Mouse (Mus musculus): Measurements from ENCODE around the gene Actg2. TPM values are rescaled to one million over a fixed set of nuclear protein-coding genes. Genes with fewer than 3 reads are reported as not detected.

Actg2 gene
- polyA plus RNA-seq, 1 experiment from 2014 or later: 2.2 TPM

GRCm38 (mm10) chr6:83548346-83548745 is 12.3 kb upstream of the Actg2 start:
- ATAC-seq (replicated peaks): no peak
- H3K36me3 ChIP-seq (replicated peaks): peaks cover 25% of the 10 kb centered on the region
- WGBS: 65% methylated on average over 5 of the region's 5 CpGs
- no peaks in the 10 kb centered on the region for H3K9me3 ChIP-seq
- H3K27me3 ChIP-seq (replicated peaks): no peaks in the 10 kb centered on the region
- H3K9ac ChIP-seq: no peak overlapping the region
- H3K4me2 ChIP-seq: no peak overlapping the region
- H3K4me1 ChIP-seq: no peaks in the 10 kb centered on the region
- H3K27ac ChIP-seq: no peak overlapping the region
- H3K4me3 ChIP-seq: no peak overlapping the region

GRCm38 (mm10) chr6:83545778-83546177 is 9.7 kb upstream of the Actg2 start:
- H3K4me1 ChIP-seq: no peaks in the 10 kb centered on the region
- no peak overlapping the region for H3K4me3 ChIP-seq
- no peaks in the 10 kb centered on the region for H3K27me3 ChIP-seq (replicated peaks)
- 82% methylated on average over 3 of the region's 3 CpGs for WGBS
- H3K4me2 ChIP-seq: no peak overlapping the region
- no peak for ATAC-seq (replicated peaks)
- H3K36me3 ChIP-seq (replicated peaks): peaks cover 22% of the 10 kb centered on the region
- H3K27ac ChIP-seq: no peak overlapping the region
- no peaks in the 10 kb centered on the region for H3K9me3 ChIP-seq
- no peak overlapping the region for H3K9ac ChIP-seq

- Histone ChIP-seq H3K9me3 (no peaks in the 10 kb centered on the region), H3K27me3 (replicated peaks) (no peaks in the 10 kb centered on the region), H3K4me3 (no peak overlapping the region), H3K4me2 (no peak overlapping the region), H3K36me3 (replicated peaks) (peaks cover 20% of the 10 kb centered on the region), H3K9ac (no peak overlapping the region), H3K27ac (no peak overlapping the region), H3K4me1 (no peaks in the 10 kb centered on the region)
- ATAC-seq (replicated peaks): no peak
- 81% methylated on average over 11 of the region's 11 CpGs for WGBS
Observed at GRCm38 (mm10) chr6:83541756-83542456, 5.8 kb upstream of the Actg2 start.

GRCm38 (mm10) chr6:83540017-83540416 is 4.0 kb upstream of the Actg2 start:
- peaks cover 7% of the 10 kb centered on the region for H3K36me3 ChIP-seq (replicated peaks)
- no peak overlapping the region for H3K9ac ChIP-seq
- H3K9me3 ChIP-seq: no peaks in the 10 kb centered on the region
- no peaks in the 10 kb centered on the region for H3K4me1 ChIP-seq
- 35% methylated on average over 4 of the region's 4 CpGs for WGBS
- no peak overlapping the region for H3K4me3 ChIP-seq
- no peak overlapping the region for H3K27ac ChIP-seq
- H3K27me3 ChIP-seq (replicated peaks): no peaks in the 10 kb centered on the region
- no peak for ATAC-seq (replicated peaks)
- H3K4me2 ChIP-seq: no peak overlapping the region

- H3K4me3 ChIP-seq: no peak overlapping the region
- no peaks in the 10 kb centered on the region for H3K27me3 ChIP-seq (replicated peaks)
- H3K4me2 ChIP-seq: no peak overlapping the region
- no peak overlapping the region for H3K27ac ChIP-seq
- H3K4me1 ChIP-seq: no peaks in the 10 kb centered on the region
- H3K9me3 ChIP-seq: no peaks in the 10 kb centered on the region
- ATAC-seq (replicated peaks): no peak
- no peaks in the 10 kb centered on the region for H3K36me3 ChIP-seq (replicated peaks)
- 55% methylated on average over 6 of the region's 6 CpGs for WGBS
- no peak overlapping the region for H3K9ac ChIP-seq
Observed at GRCm38 (mm10) chr6:83536795-83537059, 662 bp upstream of the Actg2 start.

- 68% methylated on average over 2 of the region's 2 CpGs for WGBS
- no peak overlapping the region for H3K9ac ChIP-seq
- no peak for ATAC-seq (replicated peaks)
- H3K4me2 ChIP-seq: no peak overlapping the region
- no peak overlapping the region for H3K27ac ChIP-seq
- H3K9me3 ChIP-seq: no peaks in the 10 kb centered on the region
- no peaks in the 10 kb centered on the region for H3K4me1 ChIP-seq
- no peaks in the 10 kb centered on the region for H3K36me3 ChIP-seq (replicated peaks)
- no peaks in the 10 kb centered on the region for H3K27me3 ChIP-seq (replicated peaks)
- H3K4me3 ChIP-seq: no peak overlapping the region
Observed at GRCm38 (mm10) chr6:83532608-83533007, 3.5 kb downstream of the Actg2 start.

- no peak for ATAC-seq (replicated peaks)
- no peaks in the 10 kb centered on the region for H3K36me3 ChIP-seq (replicated peaks)
- H3K9ac ChIP-seq: no peak overlapping the region
- H3K27me3 ChIP-seq (replicated peaks): no peaks in the 10 kb centered on the region
- H3K4me3 ChIP-seq: no peak overlapping the region
- WGBS: 72% methylated on average over 6 of the region's 6 CpGs
- no peaks in the 10 kb centered on the region for H3K9me3 ChIP-seq
- no peak overlapping the region for H3K27ac ChIP-seq
- H3K4me1 ChIP-seq: no peaks in the 10 kb centered on the region
- no peak overlapping the region for H3K4me2 ChIP-seq
Observed at GRCm38 (mm10) chr6:83523194-83523593, 12.9 kb downstream of the Actg2 start.

- 75% methylated on average over 6 of the region's 6 CpGs for WGBS
- no peaks in the 10 kb centered on the region for H3K4me1 ChIP-seq
- no peak overlapping the region for H3K9ac ChIP-seq
- no peaks in the 10 kb centered on the region for H3K27me3 ChIP-seq (replicated peaks)
- no peak for ATAC-seq (replicated peaks)
- H3K4me2 ChIP-seq: no peak overlapping the region
- H3K4me3 ChIP-seq: no peak overlapping the region
- no peak overlapping the region for H3K27ac ChIP-seq
- no peaks in the 10 kb centered on the region for H3K36me3 ChIP-seq (replicated peaks)
- no peaks in the 10 kb centered on the region for H3K9me3 ChIP-seq
Observed at GRCm38 (mm10) chr6:83521784-83522183, 14.3 kb downstream of the Actg2 start.

- no peak for ATAC-seq (replicated peaks)
- Histone ChIP-seq H3K4me2 (no peak overlapping the region), H3K4me1 (no peaks in the 10 kb centered on the region), H3K36me3 (replicated peaks) (no peaks in the 10 kb centered on the region), H3K27me3 (replicated peaks) (no peaks in the 10 kb centered on the region), H3K27ac (no peak overlapping the region), H3K9me3 (no peaks in the 10 kb centered on the region), H3K9ac (no peak overlapping the region), H3K4me3 (no peak overlapping the region)
- 80% methylated on average over 3 of the region's 3 CpGs for WGBS
Observed at GRCm38 (mm10) chr6:83518637-83519036, 17.4 kb downstream of the Actg2 start.

GRCm38 (mm10) chr6:83515172-83515571 is 20.9 kb downstream of the Actg2 start:
- ATAC-seq (replicated peaks): no peak
- Histone ChIP-seq H3K9ac (no peak overlapping the region), H3K4me3 (no peak overlapping the region), H3K36me3 (replicated peaks) (no peaks in the 10 kb centered on the region), H3K9me3 (no peaks in the 10 kb centered on the region), H3K27ac (no peak overlapping the region), H3K4me2 (no peak overlapping the region), H3K27me3 (replicated peaks) (no peaks in the 10 kb centered on the region), H3K4me1 (no peaks in the 10 kb centered on the region)
- WGBS: 75% methylated on average over 3 of the region's 3 CpGs

GRCm38 (mm10) chr6:83512495-83512894 is 23.6 kb downstream of the Actg2 start:
- Histone ChIP-seq H3K36me3 (replicated peaks) (no peaks in the 10 kb centered on the region), H3K9ac (no peak overlapping the region), H3K4me2 (no peak overlapping the region), H3K27me3 (replicated peaks) (no peaks in the 10 kb centered on the region), H3K9me3 (no peaks in the 10 kb centered on the region), H3K27ac (no peak overlapping the region), H3K4me3 (no peak overlapping the region), H3K4me1 (peaks cover 2% of the 10 kb centered on the region; the same call in 1 of the 2 replicates)
- 11% methylated on average over 1 of the region's 1 CpGs for WGBS
- ATAC-seq (replicated peaks): no peak

- Histone ChIP-seq H3K9me3 (no peaks in the 10 kb centered on the region), H3K4me3 (no peak overlapping the region), H3K27ac (no peak overlapping the region), H3K27me3 (replicated peaks) (no peaks in the 10 kb centered on the region), H3K9ac (no peak overlapping the region), H3K4me1 (peaks cover 15% of the 10 kb centered on the region), H3K4me2 (no peak overlapping the region), H3K36me3 (replicated peaks) (no peaks in the 10 kb centered on the region)
- ATAC-seq (replicated peaks): no peak
- WGBS: 64% methylated on average over 2 of the region's 2 CpGs
Observed at GRCm38 (mm10) chr6:83510210-83510609, 25.9 kb downstream of the Actg2 start.

GRCm38 (mm10) chr6:83509442-83509841 is 26.6 kb downstream of the Actg2 start:
- Histone ChIP-seq H3K27ac (no peak overlapping the region), H3K36me3 (replicated peaks) (no peaks in the 10 kb centered on the region), H3K4me1 (peaks cover 17% of the 10 kb centered on the region), H3K9ac (no peak overlapping the region), H3K4me3 (no peak overlapping the region), H3K27me3 (replicated peaks) (no peaks in the 10 kb centered on the region), H3K9me3 (no peaks in the 10 kb centered on the region), H3K4me2 (no peak overlapping the region)
- ATAC-seq (replicated peaks): no peak
- WGBS: 28% methylated on average over 8 of the region's 8 CpGs
